Mouse (Mus musculus) adrenal gland, adult 18-20 months (tissue): ENCODE results near the gene Tns4. TPM values are rescaled to one million over a fixed set of nuclear protein-coding genes. Genes with fewer than 3 reads are reported as not detected.

ENCODE experiments used
- DNase-seq, 2 experiments: peaks; one replicate each; pipeline ENCODE4 v3.0.0; 2021 to 2022; ENCODE audit warnings: low spot score in 2 of 2
- total RNA-seq, 2 experiments: library from RNA; stranded (reverse); gene quantifications; 1 replicate in 1 of 2; 2 replicates in 1 of 2; pipeline ENCODE4 v1.2.3; 2021

Tns4 gene
- total RNA-seq, 2 experiments from 2014 or later: 0.43 to 0.67 TPM

DNA sequence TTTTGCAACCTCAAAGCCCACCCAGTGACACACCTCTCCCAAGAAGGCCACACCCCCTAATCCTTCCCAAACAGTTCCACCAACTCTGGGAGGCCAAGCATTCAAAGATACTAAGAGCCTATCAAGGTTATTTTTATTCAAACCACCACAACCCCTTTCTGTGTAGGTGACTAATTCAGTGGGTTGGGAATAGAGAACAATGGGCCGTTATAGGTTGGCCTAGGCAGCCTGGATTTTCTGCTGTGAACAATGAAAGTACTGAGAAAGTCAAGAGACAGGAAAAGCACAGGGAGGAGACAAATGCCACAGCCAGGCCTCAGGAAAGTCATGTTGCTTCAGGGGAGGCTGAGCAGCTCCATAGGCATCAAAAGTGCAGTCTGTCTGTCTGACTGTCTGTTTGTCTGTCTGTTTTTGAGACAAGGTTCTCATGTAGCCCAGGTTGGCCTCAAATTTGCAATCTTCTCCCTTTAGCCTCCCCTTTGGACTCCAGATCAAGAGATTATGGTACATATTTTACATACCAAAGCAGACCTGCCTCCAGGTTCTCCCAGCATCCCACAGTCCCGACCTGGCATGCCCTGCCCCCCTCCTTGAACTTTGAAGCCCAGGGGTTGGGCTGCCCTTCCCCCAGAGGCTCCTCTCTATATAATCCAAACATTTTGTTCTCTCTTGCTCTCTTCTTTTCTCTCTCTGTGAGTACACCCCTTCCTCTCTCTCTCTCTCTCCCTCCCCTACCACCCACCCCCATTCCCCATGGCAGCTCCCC lies 6.0 kb upstream of the Tns4 start:
- no peak for DNase-seq

DNA sequence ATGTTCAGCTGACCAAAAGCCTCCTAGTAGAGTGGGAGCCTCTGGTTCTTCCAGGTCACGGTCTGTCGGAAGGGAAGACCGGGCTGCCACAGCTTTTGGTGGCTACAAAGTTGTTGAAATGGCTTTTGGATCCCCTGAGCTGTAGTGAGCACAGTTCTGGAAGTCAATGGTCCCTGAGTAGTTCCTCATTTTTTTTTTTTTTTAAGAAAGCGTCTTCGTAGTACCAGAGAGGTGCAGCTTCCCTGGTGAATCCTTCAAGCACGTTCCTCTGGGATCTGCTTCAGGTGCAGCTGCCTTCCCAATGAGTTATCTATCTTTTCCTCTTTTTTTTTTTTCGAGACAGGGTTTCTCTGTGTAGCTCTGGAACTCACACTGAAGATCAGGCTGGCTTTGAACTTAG lies 4.6 kb upstream of the Tns4 start:
- DNase-seq: no peak

DNA sequence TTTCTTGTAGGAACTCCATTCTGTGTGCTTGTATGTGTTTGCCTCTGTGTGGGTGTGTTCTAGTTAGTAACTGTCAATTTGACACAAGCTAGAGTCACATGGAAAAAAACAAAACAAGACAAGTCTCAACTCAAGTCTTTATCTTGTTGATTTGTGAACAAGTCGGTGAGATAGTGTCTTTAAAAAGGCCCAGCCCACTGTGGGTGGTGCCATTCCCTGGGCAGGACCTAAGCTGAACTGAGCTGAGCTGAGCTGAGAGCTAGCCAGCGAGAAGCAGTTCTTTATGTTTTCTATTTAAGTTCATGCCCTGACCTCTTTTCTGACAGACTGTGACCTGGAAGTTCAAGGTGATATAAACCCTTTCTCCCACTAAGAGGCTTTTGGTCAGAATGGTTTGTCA lies 2.6 kb upstream of the Tns4 start:
- no peak for DNase-seq

DNA sequence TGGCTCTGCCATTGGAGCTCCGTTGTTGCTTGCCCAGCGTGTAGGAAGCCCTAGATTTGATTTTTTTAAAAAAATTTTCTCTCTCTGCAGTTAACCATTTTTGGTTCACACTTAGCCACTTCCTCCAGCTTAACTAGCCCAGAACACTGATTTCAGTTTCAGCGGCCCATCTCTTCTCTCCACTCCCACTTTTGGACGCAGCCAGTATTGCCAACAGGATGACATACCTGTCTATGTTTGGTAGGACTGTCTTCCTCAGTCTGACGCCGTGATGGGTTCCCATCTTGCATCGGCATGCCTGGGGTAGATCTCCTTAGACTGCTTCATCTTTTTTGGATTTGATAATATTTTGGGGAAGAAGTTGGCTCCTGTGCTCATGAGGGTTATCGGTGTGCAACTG lies 1.3 kb upstream of the Tns4 start:
- DNase-seq: no peak

DNA sequence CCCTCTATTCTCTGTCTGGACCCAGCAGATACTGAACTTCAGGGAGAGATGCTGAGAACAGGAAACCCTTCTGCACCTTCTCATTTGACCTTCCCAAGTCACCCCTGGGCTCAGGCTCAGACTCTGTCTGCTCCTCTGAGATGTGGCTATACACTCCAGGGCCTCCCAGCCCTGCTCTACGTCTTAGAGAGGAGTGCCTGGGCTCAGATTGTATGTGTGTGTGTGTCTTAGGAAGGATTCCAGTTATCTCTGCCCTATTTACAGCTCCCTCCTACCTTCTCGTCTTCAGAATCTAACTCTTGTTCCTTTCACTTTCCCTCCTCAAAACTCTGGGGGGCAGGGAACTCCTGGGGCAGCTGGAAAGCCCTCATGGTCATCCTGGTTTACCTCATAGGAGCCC lies 620 bp downstream of the Tns4 start:
- no peak for DNase-seq

DNA sequence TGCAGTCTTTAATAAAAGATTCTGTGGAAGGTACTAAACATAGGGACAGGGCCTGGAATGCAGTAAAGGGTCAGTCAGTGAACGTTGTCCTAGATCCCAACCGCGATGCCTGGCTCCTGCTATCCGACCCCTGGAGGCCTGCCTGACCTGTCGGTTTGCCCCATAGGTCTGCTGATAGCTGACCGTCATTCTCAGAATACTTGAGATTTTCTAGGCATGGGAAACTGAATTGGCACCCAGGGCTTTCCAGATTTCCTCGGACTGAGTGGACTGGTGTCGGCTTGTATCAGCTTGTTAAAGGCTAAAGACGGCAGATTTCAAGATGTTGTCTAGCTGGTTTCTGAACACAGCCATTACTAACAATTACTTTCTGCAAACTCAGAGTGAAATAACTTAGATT lies 4.7 kb downstream of the Tns4 start:
- no peak for DNase-seq

DNA sequence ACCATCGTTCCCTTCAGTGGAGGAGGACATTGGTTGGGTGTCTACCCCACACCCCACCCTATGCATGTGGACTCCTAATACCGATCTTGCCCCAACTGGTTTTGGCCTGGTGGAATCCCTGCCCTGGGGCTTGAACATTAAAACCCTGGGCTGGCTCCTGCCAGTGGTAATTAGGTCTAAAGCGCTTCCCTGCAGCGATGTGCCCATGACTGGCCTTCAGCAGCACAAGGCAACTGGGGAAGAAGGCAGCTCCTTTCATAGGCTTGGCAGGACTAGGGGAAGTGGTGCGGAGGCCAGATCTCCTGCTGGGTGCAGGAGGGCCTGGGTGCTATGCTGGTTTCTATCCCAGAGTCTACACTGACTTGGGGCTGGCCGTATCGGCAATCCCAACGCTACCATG lies 5.6 kb downstream of the Tns4 start:
- DNase-seq: no peak

DNA sequence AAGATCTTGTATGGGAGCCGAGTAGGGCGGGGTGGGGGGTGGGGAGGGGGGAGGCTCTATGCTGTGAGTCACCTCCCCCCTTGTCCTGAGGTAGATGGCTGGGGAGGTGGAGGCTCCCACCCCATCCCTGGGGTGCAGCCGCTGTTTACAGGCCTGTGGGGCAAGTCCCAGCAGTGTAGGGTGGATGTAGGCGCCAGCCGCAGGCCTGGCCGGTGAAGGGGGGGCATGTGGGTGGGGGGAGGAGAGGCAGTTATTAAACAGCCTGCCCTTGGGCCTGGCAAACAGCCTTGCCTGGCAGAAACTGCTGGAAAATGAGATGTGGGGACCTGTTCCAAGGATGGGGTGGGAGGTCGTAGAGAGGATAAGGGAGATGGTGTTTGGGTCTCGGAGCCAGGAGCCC lies 7.0 kb downstream of the Tns4 start:
- no peak for DNase-seq

DNA sequence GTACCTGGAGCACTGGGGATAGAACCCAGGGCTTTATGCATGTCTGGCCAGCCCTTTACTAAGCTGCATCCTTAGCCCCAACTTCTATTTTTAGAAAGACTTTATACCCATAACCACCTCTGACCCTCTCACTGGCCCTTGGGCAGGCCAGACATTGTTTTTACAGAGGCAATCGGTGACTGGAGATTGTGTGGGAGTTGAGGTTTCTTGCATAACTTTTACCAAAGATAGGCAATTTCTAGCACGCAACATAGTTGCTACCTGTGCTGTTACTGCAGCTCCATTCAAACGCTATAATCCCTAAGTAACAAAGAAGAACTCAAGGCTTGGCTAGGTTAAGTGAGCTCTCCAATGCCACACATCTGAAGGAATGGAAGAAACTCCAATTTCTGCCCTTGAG lies 7.5 kb downstream of the Tns4 start:
- DNase-seq: no peak

DNA sequence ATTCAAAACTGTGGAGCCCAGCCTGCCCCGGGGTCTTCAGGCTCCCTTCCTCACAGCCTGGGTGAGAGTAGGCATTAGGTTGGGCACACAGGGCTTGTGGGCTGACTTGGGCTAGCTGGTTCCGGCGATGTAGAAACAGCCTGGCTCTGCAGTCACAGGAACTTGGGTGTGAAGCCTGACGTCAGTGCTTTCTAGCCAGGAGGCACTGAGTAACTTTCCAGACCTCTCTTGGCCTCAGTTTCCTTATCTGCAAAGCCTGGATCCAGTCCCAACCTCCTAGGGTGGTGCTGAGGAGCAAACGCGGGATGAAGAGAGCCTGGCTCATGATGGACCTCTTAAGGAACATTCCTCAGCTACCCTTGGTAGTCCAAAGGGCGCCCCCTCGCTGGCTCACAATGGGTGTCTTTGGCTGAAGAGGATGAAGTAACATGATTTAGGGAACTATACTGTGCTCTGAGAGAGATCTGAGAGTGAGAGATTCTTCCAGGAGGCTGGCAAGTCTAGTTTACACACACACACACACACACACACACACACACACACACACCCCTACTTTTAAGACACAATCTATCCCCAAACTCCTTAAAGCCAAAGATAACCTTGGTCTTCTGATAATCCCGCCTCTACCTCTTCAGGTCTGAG lies 8.1 kb downstream of the Tns4 start:
- DNase-seq: no peak

DNA sequence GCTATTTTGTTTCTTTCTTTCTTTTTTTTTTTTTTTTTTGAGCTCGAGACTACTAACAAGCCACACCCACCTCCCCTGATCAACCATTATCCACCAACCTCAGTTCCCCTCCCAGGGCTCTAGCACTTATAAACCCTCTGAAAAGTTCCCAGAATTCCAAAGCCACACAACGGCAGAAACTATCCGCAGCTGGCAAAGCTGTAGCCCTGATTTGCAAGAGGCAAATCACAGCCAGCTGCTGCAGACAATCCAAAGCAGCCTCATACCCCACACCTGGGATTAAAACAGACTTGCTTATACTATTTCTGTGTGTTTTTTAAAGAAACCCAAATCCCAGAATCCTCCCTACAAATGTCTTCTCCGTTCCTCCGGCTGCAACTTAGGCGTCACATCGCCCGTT lies 11.2 kb downstream of the Tns4 start:
- no peak for DNase-seq

DNA sequence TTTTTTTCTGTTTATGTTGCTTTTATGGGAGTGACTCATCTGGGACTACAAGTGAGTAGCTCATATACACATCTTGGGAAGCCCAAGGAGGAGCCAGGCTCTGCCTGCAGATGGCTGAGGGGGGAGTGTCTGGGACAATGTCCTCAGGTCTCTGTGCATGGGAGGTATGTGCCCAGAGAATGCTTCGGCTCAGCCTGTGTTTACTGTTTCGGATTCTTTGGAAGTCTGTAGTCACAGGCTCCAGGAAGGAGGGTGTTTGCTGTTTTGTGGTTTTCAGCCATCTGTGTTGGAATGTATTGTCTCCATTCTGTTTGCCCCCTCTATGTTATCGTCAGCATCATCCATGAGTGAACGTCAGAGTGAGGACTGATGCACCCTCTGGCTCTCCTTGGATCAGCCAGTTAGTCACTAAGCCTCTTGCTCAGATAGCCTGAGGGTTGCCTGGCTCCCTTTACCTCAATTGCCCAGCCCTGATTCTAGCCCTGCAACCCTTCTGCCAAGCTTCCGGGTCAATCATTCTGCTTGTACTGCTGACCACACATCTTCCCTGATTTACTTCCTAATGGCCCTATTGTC lies 12.3 kb downstream of the Tns4 start:
- no peak for DNase-seq

DNA sequence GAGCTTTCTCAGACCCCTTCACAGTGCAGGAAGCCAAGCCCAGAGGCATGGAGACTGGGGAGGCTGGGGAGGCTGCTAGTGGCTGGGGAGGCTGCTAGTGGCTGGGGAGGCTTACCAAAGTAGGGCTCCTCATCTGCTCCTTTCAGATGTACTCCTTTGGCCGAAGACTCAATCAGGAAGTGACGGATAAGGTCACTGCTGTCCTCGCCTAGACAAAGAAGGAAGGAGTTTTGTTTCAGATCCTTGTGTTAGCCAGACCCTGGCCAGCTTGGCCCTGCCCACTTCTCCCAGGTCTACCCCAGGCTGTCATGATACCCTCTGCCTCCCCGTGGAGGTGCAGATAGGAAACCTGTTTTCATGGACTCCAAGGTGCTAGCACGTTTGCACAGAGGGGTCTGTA lies 15.3 kb downstream of the Tns4 start:
- DNase-seq: no peak

DNA sequence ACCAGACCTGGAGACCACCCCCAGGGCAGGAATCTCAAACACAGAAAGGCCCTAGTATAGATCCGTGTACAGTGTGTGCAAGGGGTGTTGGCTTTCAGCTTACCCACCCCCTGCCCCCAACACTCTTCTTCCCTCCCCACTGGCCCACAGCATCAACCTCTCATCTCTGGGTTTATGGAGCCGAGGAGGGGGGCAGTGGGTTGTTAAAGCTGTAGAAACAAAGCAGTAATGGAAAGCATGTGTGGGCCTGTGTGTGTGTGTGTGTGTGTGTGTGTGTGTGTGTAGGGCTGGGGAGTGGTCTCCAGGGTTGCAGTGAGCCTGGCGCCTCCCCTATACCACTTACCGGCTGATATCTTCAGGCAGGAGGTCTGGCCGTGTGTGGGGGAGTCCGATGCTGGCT lies 17.2 kb downstream of the Tns4 start:
- DNase-seq: no peak

DNA sequence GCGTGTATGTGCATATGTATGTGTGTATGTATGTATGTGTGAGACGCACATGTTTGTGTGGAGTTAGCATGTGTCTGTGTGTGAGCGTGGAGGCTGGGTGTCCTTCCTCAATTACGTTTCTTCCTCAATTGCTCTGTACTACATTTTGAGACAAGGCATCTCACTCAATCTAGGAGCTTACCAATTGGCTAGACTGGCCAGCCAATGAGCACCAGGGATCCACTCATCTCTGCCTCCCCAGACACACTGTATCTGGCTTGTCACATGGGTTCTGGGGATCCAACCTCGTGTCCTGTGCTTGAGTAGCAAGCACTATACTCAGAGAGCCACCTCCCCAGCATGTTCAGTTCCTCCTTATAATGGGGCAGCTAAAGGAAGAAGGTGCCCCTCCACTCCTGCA lies 20.7 kb downstream of the Tns4 start:
- DNase-seq: no peak

DNA sequence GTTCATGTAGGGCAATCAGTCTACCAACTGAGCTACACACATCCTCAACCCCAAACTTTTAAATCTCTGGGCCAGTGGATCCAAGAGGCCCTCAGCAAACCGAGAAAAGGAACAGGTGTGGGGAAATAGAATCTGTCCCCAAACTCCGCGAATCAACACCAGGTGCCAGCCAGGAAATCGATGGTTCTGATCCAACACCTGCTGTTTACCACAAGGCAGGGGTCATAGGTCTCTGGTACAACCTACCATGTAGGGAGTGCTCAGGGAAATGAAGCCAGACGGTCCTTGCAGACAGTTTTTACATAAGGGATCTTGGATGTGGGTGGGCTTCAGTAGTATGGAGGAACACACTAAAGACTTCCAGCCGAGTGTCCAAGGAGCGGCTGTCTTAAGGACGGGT lies 21.5 kb downstream of the Tns4 start:
- DNase-seq: no peak

DNA sequence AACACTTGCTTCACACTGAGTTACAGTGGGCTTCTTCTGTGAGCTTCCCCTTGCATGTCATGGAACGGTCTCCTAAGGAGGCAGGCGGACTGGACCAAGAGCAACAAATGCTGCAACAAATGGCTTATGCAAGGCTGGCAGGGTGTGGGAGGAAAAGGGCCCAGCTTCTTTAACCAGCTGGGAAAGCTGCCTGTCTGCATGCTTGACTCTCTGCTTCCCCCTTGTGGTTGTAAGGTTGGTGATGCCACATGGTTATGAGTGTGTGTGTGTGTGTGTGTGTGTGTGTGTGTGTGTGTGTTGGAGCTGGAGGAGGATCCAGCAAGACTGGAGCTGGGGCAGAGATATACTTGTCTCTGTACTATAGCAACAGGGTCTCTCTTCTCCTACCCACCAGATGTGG lies 23.1 kb downstream of the Tns4 start:
- peak; percentile 44 to 74 for DNase-seq

DNA sequence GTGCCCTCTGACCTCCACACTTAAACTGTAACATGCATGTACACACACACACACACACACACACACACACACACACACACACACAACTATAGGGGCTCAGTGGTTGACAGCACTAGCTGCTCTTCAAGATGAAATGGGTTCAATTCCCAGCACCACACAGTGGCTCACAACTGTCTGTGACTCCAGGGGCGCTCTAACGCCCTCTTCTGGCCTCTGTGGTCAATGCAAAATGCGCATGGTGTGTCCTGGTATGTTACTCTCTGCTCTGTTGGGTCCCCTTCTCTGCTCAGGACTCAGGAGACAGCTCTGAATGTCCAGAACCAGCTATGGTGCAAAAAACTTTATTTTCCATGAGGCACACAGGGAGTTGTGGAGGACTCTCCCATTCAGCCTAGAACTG lies 23.8 kb downstream of the Tns4 start:
- DNase-seq: no peak

DNA sequence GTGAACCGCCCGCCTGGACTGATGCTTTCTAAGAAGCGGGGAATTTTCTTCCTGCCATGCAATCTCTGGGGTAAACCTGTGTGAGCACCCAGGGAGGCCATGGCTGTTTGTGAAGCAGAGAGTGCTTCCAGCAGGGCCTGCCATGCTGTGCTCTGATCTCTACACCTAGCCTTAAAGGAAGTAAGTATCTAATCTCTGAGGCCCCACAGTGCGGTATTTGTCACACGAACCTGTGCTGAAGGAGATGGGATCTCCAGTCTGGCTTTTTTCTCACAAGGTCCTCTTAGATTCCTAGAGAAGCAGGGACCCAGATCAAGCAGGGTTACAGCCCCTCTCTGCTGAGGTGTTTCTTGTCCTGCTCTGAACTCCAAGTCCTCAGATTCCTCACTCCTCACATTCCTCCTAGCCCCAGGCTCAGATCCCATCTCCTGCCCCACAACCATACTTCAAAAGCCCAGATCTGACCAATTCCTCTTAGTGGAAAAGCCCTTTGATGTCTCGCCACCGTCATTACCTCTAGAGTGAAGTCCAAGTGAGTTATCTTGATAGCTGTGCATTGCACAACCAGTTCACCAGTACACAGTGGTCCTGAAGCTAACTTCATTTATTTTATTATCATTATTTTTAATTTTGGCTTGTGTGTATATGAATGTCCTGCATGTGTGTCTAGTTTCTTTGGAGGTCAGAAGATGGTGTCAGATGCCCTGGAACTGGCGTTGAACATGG lies 25.5 kb downstream of the Tns4 start:
- no peak for DNase-seq

DNA sequence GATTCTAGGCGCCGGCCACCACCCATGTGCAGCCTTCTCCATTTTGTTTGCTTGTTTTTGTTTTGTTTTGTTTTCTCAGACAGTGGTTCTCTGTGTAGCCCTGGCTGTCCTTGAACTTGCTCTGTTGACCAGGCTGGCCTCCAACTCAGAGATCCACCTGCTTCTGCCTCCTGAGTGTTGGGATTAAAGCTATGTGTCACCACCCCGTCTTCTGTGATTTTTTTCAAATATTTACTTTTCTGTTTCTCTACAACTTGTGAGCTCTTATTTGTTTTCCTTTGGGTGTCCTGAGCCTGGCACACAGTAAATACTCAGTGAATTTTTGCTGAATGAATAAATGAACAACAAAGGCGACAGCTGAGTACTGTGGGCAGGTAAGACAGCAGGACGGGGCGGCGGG lies 26.4 kb downstream of the Tns4 start:
- no peak for DNase-seq

DNA sequence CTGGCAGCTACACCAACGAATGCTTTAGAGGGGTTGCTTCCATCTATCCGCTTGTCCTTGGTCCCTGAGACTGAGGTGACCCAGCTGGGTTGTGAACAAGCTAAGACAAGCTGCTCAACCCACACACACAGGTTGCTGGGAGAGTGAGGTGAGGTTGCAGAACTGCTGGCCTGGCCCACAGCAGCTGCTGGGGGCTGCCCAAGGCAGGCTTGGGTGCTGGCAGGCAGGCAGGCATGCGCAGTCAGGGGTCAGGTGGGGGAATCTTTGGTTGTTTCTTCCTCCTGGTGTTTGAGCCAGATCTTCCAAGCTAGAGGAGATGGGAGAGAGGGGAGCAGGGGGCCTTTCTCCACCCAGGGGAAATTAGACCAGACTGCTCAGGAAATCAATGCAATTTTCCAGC lies 28.7 kb downstream of the Tns4 start:
- DNase-seq: no peak
